Mouse (Mus musculus) granulocyte monocyte progenitor cell, adult 5-6 weeks (primary cell): ENCODE measurements around the gene Efnb2. TPM values are rescaled to one million over a fixed set of nuclear protein-coding genes. Genes with fewer than 3 reads are reported as not detected.

ENCODE experiments used
- ATAC-seq: replicated peaks from 2 replicates; pipeline ENCODE4 v1.8.0; 2016; ENCODE audit warnings: mild to moderate bottlenecking, moderate TSS enrichment, inconsistent platforms; ENCODE audit not compliant: poor library complexity, severe bottlenecking
- total RNA-seq, 2 experiments: library from RNA; stranded (forward) in 1 of 2; stranded (reverse) in 1 of 2; fragments of 200-712, 200-1000 nt in 1 of 2; fragments of >200 nt in 1 of 2; fragmentation: Nextera tagmentation in 1 of 2; gene quantifications; 2 replicates each; pipeline ENCODE4 v1.2.3; 2014 to 2017

The Efnb2 gene
- total RNA-seq, 2 experiments from 2014 or later: 4.6 TPM; not detected in 1

GRCm38 (mm10) chr8:8656578-8657441 is 4.2 kb downstream of the Efnb2 start:
- no peak for ATAC-seq

- ATAC-seq: no peak
These were observed 5.4 kb downstream of the Efnb2 start for GRCm38 (mm10) chr8:8655346-8656340.

GRCm38 (mm10) chr8:8653906-8654489 is 7.0 kb downstream of the Efnb2 start:
- no peak for ATAC-seq

- peak; percentile 35; the same call in 1 of the 2 replicates for ATAC-seq
These were observed 7.7 kb downstream of the Efnb2 start for GRCm38 (mm10) chr8:8653343-8653742.

GRCm38 (mm10) chr8:8652388-8652787 is 8.7 kb downstream of the Efnb2 start:
- no peak for ATAC-seq

GRCm38 (mm10) chr8:8649944-8650343 is 11.1 kb downstream of the Efnb2 start:
- no peak for ATAC-seq

- peak; percentile 74 for ATAC-seq
These were observed 11.5 kb downstream of the Efnb2 start for GRCm38 (mm10) chr8:8649536-8649935.

- no peak for ATAC-seq
These were observed 12.4 kb downstream of the Efnb2 start for GRCm38 (mm10) chr8:8648686-8649085.

- ATAC-seq: no peak
These were observed 13.2 kb downstream of the Efnb2 start for GRCm38 (mm10) chr8:8647824-8648223.

GRCm38 (mm10) chr8:8647319-8647718 is 13.7 kb downstream of the Efnb2 start:
- no peak for ATAC-seq

- ATAC-seq: no peak
These were observed 16.7 kb downstream of the Efnb2 start for GRCm38 (mm10) chr8:8644160-8644915.

- ATAC-seq: no peak
These were observed 20.8 kb downstream of the Efnb2 start for GRCm38 (mm10) chr8:8640264-8640588.

- ATAC-seq: no peak
These were observed 21.3 kb downstream of the Efnb2 start for GRCm38 (mm10) chr8:8639569-8640263.

GRCm38 (mm10) chr8:8631394-8631793 is 29.6 kb downstream of the Efnb2 start:
- no peak for ATAC-seq

- ATAC-seq: no peak
These were observed 37.0 kb downstream of the Efnb2 start for GRCm38 (mm10) chr8:8624017-8624416.

GRCm38 (mm10) chr8:8623486-8623885 is 37.6 kb downstream of the Efnb2 start:
- ATAC-seq: peak; percentile 17; the same call in 1 of the 2 replicates

- ATAC-seq: no peak
These were observed 38.6 kb downstream of the Efnb2 start for GRCm38 (mm10) chr8:8622476-8622875.

- ATAC-seq: no peak
These were observed 39.0 kb downstream of the Efnb2 start for GRCm38 (mm10) chr8:8622031-8622430.

- ATAC-seq: no peak
These were observed 39.7 kb downstream of the Efnb2 start for GRCm38 (mm10) chr8:8621236-8621917.
